Mouse (Mus musculus): ENCODE data around the gene Cep63. TPM values are rescaled to one million over a fixed set of nuclear protein-coding genes. Genes with fewer than 3 reads are reported as not detected.

Gene Cep63
- 43.0 and 44.3 TPM in 2 replicates for polyA plus RNA-seq (2015; fragmentation: Nextera tagmentation; extraction: Ambion mirVana)

DNA sequence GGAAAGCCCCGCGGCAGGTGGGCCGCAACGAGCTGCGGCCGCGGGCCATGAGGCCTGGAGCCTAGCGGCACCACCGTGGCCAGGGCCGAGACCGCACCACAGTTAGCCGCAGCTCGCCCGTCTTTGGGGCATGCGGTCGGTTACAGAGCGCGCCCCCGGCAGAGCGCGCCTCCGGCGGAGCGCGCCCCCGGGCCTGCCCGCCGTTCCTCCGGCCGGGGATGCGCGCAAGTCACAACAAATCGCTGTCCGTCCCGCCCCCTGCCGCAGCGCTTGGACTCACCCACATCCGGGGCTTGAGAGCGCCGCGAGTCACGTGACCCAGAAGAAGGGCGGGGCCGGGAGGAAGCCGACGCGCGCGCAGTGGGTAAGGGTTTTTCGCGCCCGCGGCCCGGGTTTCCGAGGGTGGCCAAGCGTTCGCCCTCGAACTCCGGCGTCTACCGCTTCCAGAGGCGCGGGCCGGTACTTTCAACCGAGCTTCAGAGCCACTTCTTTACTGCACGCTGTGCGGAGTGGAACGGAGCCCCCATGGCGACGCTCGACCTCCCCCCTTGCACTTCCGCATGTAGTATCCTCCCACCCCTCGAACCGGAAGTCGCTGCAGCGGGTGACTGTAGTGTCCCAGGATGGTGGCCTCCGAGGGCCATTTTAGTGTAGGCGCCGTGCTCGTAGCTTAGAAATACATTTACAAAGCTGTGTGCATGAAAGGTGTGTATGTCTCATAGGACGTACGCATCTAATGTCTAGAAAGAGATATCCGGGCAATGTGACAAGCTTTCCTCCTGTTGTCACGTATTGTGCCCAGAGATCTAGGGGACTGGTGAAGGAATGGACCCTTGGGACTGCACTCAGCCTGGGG lies at the start of gene Cep63, which contains the start of gene Anapc13:
Gene Cep63, minus strand, starts transcription at position 552 of the 856 bp plus-strand sequence.
Gene Anapc13, plus strand, starts transcription at position 314 of the 856 bp plus-strand sequence.
- ATAC-seq (ENCODE audit: low FRiP score) = peak; percentile 96
- Histone ChIP-seq H3K9me3 (no peaks in the 10 kb centered on the region), H3K27ac (peak within 1 kb of the TSS; percentile 96), H3K4me3 (peak within 1 kb of the TSS; percentile 72), H3K4me1 (replicated peaks) (peaks cover 21% of the 10 kb centered on the region), H3K9ac (peak within 1 kb of the TSS; percentile 96), H3K36me3 (peaks cover 8% of the 10 kb centered on the region), H3K27me3 (no peaks in the 10 kb centered on the region), H3K4me2 (peak within 1 kb of the TSS; percentile 74)
- under 1% methylated on average over 77 of the region's 84 CpGs for WGBS

DNA sequence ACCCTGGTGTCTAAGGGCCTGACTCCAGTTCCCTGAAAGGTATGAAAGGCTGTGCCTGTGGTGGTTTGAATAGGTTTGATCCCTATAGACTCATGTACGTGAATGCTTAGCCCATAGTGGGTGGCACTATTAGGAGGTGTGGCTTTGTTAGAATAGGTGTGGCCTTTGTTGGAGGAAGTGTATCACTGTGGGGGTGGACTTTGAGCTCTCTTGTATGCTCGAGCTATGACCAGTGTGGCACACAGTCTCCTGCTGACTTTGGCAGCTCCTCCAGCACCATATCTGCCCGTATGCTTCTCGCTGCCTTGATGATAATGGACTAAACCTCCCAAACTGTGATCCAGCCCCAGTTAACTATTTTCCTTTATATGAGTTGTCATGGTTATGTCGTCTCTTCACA lies 49.6 kb upstream of the Cep63 start:
- Histone ChIP-seq H3K9me3 (no peaks in the 10 kb centered on the region), H3K4me2 (no peak overlapping the region), H3K27me3 (no peaks in the 10 kb centered on the region), H3K27ac (no peak overlapping the region), H3K4me3 (no peak overlapping the region), H3K36me3 (no peaks in the 10 kb centered on the region), H3K9ac (no peak overlapping the region), H3K4me1 (replicated peaks) (peaks cover 8% of the 10 kb centered on the region)
- 81% methylated on average over 5 of the region's 5 CpGs for WGBS
- no peak for ATAC-seq (ENCODE audit: low FRiP score)

- Histone ChIP-seq H3K27me3 (no peaks in the 10 kb centered on the region), H3K9ac (no peak overlapping the region), H3K4me3 (no peak overlapping the region), H3K27ac (no peak overlapping the region), H3K4me2 (no peak overlapping the region), H3K36me3 (no peaks in the 10 kb centered on the region), H3K9me3 (no peaks in the 10 kb centered on the region), H3K4me1 (replicated peaks) (peaks cover 9% of the 10 kb centered on the region)
- 67% methylated on average over 7 of the region's 7 CpGs for WGBS
- no peak for ATAC-seq (ENCODE audit: low FRiP score)
Measured at GRCm38 (mm10) chr9:102673381-102673780, 47.0 kb upstream of the Cep63 start.

- Histone ChIP-seq H3K4me2 (no peak overlapping the region), H3K27ac (no peak overlapping the region), H3K9me3 (no peaks in the 10 kb centered on the region), H3K4me1 (replicated peaks) (peaks cover 11% of the 10 kb centered on the region), H3K9ac (no peak overlapping the region), H3K36me3 (no peaks in the 10 kb centered on the region), H3K27me3 (no peaks in the 10 kb centered on the region), H3K4me3 (no peak overlapping the region)
- 88% methylated on average over 12 of the region's 12 CpGs for WGBS
- no peak for ATAC-seq (ENCODE audit: low FRiP score)
Measured at GRCm38 (mm10) chr9:102668906-102669305, 42.6 kb upstream of the Cep63 start.

DNA sequence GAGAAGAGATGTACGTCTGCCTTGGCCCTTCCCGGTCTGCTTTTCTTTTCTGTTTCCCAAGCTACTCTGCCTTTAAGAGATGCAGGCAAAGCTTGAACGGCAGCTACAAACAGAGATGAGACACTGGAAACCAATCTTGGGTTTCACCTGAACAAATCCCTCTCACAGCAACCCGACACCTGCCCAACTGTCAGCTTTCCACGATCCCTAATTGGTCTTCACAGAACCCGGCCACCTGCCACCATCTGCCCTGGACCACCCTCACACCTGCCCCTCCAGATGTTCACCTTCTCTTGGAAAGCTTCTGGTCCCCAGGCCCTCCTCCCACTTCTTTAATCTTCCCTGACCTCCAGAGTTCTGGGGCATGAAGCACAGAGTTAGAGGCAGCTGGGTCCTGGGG lies 41.8 kb upstream of the Cep63 start:
- H3K9ac ChIP-seq = no peak overlapping the region
- H3K36me3 ChIP-seq = no peaks in the 10 kb centered on the region
- H3K4me3 ChIP-seq = no peak overlapping the region
- 29% methylated on average over 6 of the region's 6 CpGs for WGBS
- no peaks in the 10 kb centered on the region for H3K27me3 ChIP-seq
- ATAC-seq (ENCODE audit: low FRiP score) = no peak
- H3K4me1 ChIP-seq (replicated peaks) = peaks cover 8% of the 10 kb centered on the region
- no peak overlapping the region for H3K27ac ChIP-seq
- no peaks in the 10 kb centered on the region for H3K9me3 ChIP-seq
- H3K4me2 ChIP-seq = no peak overlapping the region

- H3K27ac ChIP-seq = no peak overlapping the region
- 80% methylated on average over 8 of the region's 8 CpGs for WGBS
- no peak for ATAC-seq (ENCODE audit: low FRiP score)
Measured at GRCm38 (mm10) chr9:102656355-102657095, 30.2 kb upstream of the Cep63 start.

GRCm38 (mm10) chr9:102651199-102651720 lies 24.9 kb upstream of the Cep63 start:
- no peak overlapping the region for H3K9ac ChIP-seq
- H3K4me1 ChIP-seq (replicated peaks) = peaks cover 29% of the 10 kb centered on the region
- no peaks in the 10 kb centered on the region for H3K9me3 ChIP-seq
- no peaks in the 10 kb centered on the region; the same call in none of the 2 replicates for H3K27me3 ChIP-seq
- ATAC-seq (ENCODE audit: low FRiP score) = no peak
- H3K36me3 ChIP-seq = no peaks in the 10 kb centered on the region
- no peak overlapping the region for H3K4me2 ChIP-seq
- WGBS = 53% methylated on average over 6 of the region's 6 CpGs
- no peak overlapping the region for H3K27ac ChIP-seq
- no peak overlapping the region for H3K4me3 ChIP-seq

More at GRCm38 (mm10) chr9:102656355-102657095, 30.2 kb upstream of the Cep63 start:
- Histone ChIP-seq H3K4me2 (no peak overlapping the region), H3K4me3 (no peak overlapping the region), H3K4me1 (replicated peaks) (peaks cover 6% of the 10 kb centered on the region), H3K36me3 (no peaks in the 10 kb centered on the region), H3K9ac (no peak overlapping the region), H3K27me3 (no peaks in the 10 kb centered on the region), H3K9me3 (no peaks in the 10 kb centered on the region)

DNA sequence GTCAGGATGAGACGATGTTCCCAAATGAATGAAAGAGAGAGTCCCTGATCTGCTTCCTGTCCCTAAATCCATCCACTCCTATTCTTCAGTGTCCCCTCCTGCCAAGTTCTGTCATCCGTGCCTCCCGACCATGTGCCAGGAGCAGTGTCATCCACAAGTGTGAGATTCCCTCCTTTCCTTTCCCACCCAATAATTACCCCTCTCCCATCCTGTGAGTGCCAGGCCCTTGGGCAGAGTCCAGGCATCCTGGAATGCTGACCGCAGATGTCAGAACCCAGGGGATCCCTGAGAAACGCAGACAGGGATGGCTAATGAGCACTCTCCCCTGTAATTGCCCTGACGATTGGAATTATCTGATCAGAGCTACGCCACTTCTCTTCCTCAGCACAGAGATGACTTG lies 24.3 kb upstream of the Cep63 start:
- Histone ChIP-seq H3K27me3 (no peaks in the 10 kb centered on the region; the same call in none of the 2 replicates), H3K9me3 (no peaks in the 10 kb centered on the region), H3K4me1 (replicated peaks) (peaks cover 29% of the 10 kb centered on the region), H3K4me3 (no peak overlapping the region), H3K4me2 (peak overlapping the region; percentile 38), H3K36me3 (no peaks in the 10 kb centered on the region), H3K27ac (peak overlapping the region; percentile 77), H3K9ac (no peak overlapping the region; the same call in 1 of the 2 replicates)
- ATAC-seq (ENCODE audit: low FRiP score) = peak; percentile 43; the same call in 1 of the 2 replicates
- 26% methylated on average over 7 of the region's 7 CpGs for WGBS

- no peaks in the 10 kb centered on the region; the same call in none of the 2 replicates for H3K27me3 ChIP-seq
- WGBS = 27% methylated on average over 17 of the region's 17 CpGs
- peak; percentile 83 for ATAC-seq (ENCODE audit: low FRiP score)
- peak overlapping the region; percentile 77 for H3K27ac ChIP-seq
- H3K36me3 ChIP-seq = no peaks in the 10 kb centered on the region
- no peaks in the 10 kb centered on the region for H3K9me3 ChIP-seq
- peak overlapping the region; percentile 38 for H3K4me2 ChIP-seq
- no peak overlapping the region for H3K9ac ChIP-seq
- H3K4me3 ChIP-seq = no peak overlapping the region
- peaks cover 31% of the 10 kb centered on the region for H3K4me1 ChIP-seq (replicated peaks)
Measured at GRCm38 (mm10) chr9:102649917-102650527, 23.7 kb upstream of the Cep63 start.

DNA sequence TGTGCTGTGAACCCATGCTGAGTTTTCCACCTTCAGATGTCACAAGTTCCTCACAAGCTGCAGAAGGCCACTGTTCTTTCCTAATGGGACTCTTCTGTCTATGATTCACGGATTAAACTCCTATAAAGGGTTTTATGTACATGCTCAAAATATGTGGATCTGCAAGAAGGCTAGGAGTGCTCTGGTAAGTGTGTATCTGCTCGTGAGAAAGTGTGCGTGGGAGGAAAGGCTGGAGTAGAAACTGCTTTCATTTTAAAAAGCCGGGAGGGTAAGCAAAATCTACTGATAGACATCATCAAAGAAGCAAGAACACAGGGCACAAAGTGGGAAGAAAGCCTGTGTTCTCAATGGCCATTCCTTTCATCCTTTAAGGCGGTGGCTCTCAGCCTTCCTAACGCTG lies 20.7 kb upstream of the Cep63 start:
- Histone ChIP-seq H3K4me3 (no peak overlapping the region), H3K4me1 (replicated peaks) (peaks cover 59% of the 10 kb centered on the region), H3K9ac (no peak overlapping the region), H3K4me2 (no peak overlapping the region), H3K27ac (no peak overlapping the region), H3K36me3 (no peaks in the 10 kb centered on the region), H3K27me3 (no peaks in the 10 kb centered on the region; the same call in none of the 2 replicates), H3K9me3 (no peaks in the 10 kb centered on the region)
- ATAC-seq (ENCODE audit: low FRiP score) = no peak
- 86% methylated on average over 6 of the region's 6 CpGs for WGBS

DNA sequence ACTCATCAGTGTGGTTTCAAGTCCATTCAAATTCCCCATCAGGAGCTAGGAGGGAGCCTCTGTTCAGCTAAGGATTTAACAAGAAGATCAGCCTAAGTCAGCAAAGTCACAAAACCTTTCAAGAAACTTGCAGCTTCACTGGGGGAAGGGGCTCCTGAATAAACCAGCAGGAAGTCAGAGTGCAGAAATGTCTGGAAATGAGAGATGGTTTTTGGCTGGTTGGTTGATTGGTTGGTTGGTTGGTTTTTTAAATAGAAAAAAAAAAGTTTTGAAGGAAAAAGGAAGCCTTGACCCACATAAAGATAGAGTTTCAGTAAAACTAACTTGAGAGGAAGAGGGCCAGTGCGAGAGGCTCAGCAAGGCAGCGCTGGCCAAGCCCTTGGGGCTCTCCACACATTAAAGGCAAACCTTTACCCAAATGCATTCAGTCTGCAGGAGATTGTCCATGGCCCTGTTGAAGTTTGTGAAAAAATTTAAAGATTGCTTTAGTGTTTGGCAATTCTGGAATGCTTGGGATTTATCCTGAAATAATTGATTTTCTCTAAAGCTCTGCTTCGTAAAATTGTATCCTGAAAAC lies 18.9 kb upstream of the Cep63 start:
- Histone ChIP-seq H3K36me3 (no peaks in the 10 kb centered on the region), H3K4me3 (no peak overlapping the region), H3K9ac (no peak overlapping the region), H3K27me3 (no peaks in the 10 kb centered on the region; the same call in none of the 2 replicates), H3K4me1 (replicated peaks) (peaks cover 45% of the 10 kb centered on the region), H3K27ac (no peak overlapping the region), H3K4me2 (no peak overlapping the region), H3K9me3 (no peaks in the 10 kb centered on the region)
- 82% methylated on average over 3 of the region's 3 CpGs for WGBS
- ATAC-seq (ENCODE audit: low FRiP score) = no peak

Data from hindbrain, embryonic 13.5 days (tissue).